Mouse (Mus musculus) Patski (cell line): ENCODE measurements around the gene Dpep2nb. TPM values are rescaled to one million over a fixed set of nuclear protein-coding genes. Genes with fewer than 3 reads are reported as not detected.
A peak's percentile ranks its signal among the peaks of the same experiment; 100 is the strongest.
"Not testable (repeated sequence)": the region's sequence is repeated elsewhere in the genome, so short reads cannot be mapped to it uniquely, and the experiment has no call there.

Experiments used
- ATAC-seq: fragments of 100-300 bp; one replicate; pipeline ENCODE4 v1.8.0; 2021
- CTCF ChIA-PET: fragments of 350-600 bp; sonication (Branson Sonifier 250); formaldehyde crosslinking; loops from one replicate; lab custom pipeline; 2022; ENCODE audit warnings: inconsistent platforms; lab: Charles Lee
- POLR2A ChIA-PET: fragments of 350-600 bp; sonication (Branson Sonifier 250); formaldehyde crosslinking; loops from one replicate; lab custom pipeline; 2022; ENCODE audit warnings: antibody characterized with exemption, inconsistent platforms; lab: Charles Lee
- DNase-seq: peaks from one replicate; pipeline ENCODE4 v3.0.0-alpha.2; 2011; ENCODE audit warnings: low read depth, low spot score
- H3K27me3 ChIP-seq: fragments of 371-371 bp; one replicate; pipeline ENCODE4 v1.5.1; 2021
- CTCF ChIP-seq: fragments of 100-300 bp; IDR thresholded peaks from one replicate; pipeline ENCODE4 v1.5.1; 2021
- in situ Hi-C: fragments of 300-500 bp; cut with MboI; formaldehyde crosslinking; loops from 3 replicates; pipeline ENCODE4 v1.11.1; 2018; ENCODE audit warnings: low pct_unique_long_range_greater_than_20kb, mixed read lengths
- polyA plus RNA-seq: library from polyadenylated mRNA; unstranded; gene quantifications from one replicate; pipeline ENCODE4 v1.2.3, GENCODE M21; 2021

Gene Dpep2nb
- polyA plus RNA-seq, 1 experiment from 2014 or later = 0.14 TPM

DNA sequence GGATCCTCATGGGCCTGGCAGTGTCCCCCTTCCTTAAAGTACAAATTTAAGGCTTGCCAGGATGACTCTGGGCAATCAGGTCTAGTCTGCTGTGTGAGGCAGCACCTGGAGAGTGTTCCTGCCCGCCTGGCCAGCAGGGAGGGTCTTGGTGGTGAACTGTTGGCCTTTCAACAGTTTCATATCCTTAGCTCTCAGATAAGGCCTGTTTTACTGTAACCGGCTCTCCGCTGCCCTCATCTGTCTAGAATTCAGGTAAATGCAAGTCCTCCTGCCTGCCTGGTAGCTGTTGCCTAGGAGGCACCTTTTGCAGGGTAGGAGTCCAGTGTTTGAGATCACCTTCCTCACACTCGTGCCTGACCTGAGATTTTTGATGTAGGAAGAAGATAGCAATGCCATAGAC lies 34.4 kb upstream of the Dpep2nb start:
- CTCF ChIA-PET = no interaction called here
- in situ Hi-C loops = no loop called here
- DNase-seq (no peak), ATAC-seq (no peak)
- POLR2A ChIA-PET = no interaction called here
- TF ChIP-seq CTCF = no peak
- no peaks in the 10 kb centered on the region for H3K27me3 ChIP-seq

DNA sequence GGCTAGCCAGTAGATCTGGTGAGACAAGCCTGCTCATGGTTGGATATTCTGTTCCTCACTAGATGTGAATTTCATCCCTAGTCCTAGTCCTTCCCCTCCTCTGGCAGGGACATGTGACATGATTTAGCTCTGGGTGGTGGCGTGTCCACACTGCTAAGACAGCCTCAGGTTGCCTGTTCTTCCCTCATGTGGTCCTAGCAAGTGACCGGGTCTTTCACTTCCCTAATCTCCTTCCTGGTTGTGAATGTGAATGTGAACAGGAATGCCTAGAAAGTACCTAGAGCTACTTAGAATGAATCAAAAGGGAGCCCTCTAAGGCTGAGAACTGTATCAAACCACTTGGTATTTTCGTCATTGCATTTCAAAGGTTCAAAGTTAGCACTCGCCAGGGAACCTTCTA lies 33.8 kb upstream of the Dpep2nb start:
- ChIA-PET POLR2A (no interaction called here), CTCF (no interaction called here)
- H3K27me3 ChIP-seq = no peaks in the 10 kb centered on the region
- no peak for TF ChIP-seq CTCF
- DNase-seq (no peak), ATAC-seq (no peak)
- in situ Hi-C loops = no loop called here

- ATAC-seq (no peak), DNase-seq (no peak)
- no peak for TF ChIP-seq CTCF
- POLR2A ChIA-PET = no interaction called here
- in situ Hi-C loops = no loop called here
- H3K27me3 ChIP-seq = no peaks in the 10 kb centered on the region
- CTCF ChIA-PET = interaction anchor here (0.8 kb wide), 1 partner anchor 28 kb away, joined by 3 read pairs; no protein-coding TSS in a partner anchor
These were observed 32.9 kb upstream of the Dpep2nb start for GRCm38 (mm10) chr8:106038721-106039120.

- in situ Hi-C loops = no loop called here
- POLR2A ChIA-PET = no interaction called here
- DNase-seq = no peak
These were observed 16.7 kb upstream of the Dpep2nb start for GRCm38 (mm10) chr8:106022483-106022882.

DNA sequence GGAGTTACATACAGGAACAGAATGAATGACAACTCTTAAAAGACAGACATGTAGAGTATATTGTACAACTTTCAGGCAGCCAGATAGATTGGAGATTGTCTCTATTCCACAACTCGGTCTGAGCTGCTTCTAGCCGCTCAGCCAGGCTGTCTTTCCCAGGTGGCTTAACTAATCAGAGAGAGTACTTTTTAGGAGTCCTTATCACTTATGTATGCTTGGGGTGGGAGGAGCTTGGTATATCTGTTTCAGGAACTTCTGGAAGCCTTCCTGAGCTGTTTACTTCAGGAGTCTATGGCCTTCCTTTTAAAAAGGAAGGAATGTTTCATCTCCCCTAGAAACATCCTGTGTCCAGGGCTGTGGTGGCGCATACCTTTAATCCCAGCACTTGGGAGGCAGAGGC lies 12.3 kb upstream of the Dpep2nb start:
- CTCF ChIA-PET = no interaction called here

More at GRCm38 (mm10) chr8:106022483-106022882, 16.7 kb upstream of the Dpep2nb start:
- H3K27me3 ChIP-seq = no peaks in the 10 kb centered on the region
- CTCF ChIA-PET = interaction anchor here (0.6 to 1.7 kb wide), 12 partner anchors 12 to 252 kb away, joined by 3 to 6 read pairs (median 4); partner anchors contain the start of genes Dus2 and Nutf2
- ATAC-seq = no peak
- peak; percentile 96 for TF ChIP-seq CTCF

DNA sequence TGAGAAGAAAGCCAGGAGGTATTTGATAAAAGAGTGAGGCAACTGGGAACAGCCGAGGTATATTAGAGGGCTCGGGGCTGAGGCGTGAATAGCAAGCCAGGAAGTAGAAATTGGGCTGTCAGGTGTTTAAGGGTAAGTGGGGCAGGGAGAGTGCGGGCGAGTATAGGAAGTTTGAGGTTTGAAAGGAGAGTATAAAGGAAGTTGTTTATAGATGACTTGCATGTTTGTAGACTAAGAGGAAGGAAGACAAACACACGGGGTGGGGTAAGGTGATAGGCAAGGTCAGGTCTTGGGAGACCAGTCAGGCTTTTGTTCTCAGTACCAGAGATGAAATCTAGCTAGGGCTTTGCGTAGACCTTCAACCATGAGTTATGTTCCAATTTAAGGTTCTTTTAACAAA lies 11.4 kb upstream of the Dpep2nb start:
- ATAC-seq (no peak), DNase-seq (no peak)
- POLR2A ChIA-PET = no interaction called here
- in situ Hi-C loops = no loop called here
- CTCF ChIA-PET = no interaction called here
- no peak for TF ChIP-seq CTCF
- H3K27me3 ChIP-seq = no peaks in the 10 kb centered on the region

More for the DNA sequence above, 12.3 kb upstream of the Dpep2nb start:
- POLR2A ChIA-PET = no interaction called here
- no peak for ATAC-seq
- no peak for DNase-seq
- in situ Hi-C loops = no loop called here
- no peaks in the 10 kb centered on the region for H3K27me3 ChIP-seq
- no peak for TF ChIP-seq CTCF

GRCm38 (mm10) chr8:106016284-106016683 lies 10.5 kb upstream of the Dpep2nb start:
- TF ChIP-seq CTCF = no peak
- DNase-seq = no peak
- CTCF ChIA-PET = no interaction called here
- no peaks in the 10 kb centered on the region for H3K27me3 ChIP-seq
- ATAC-seq = no peak
- POLR2A ChIA-PET = no interaction called here
- in situ Hi-C loops = no loop called here

DNA sequence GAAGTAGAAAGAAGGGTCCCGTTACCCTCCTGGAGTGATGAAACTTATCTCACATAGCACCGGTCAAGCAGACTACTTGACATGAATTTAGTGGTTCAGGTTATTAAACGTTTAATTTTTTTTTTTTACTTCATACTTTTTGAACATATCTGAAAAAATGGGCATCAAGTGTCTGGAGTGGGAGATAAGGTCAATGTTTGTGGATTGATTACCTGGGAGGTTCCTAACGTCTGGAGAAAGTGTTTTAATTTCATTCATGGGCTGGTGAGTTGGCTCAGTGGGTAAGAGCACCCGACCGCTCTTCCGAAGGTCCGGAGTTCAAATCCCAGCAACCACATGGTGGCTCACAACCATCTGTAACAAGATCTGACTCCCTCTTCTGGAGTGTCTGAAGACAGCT lies 6.4 kb upstream of the Dpep2nb start:
- peak; percentile 13 for TF ChIP-seq CTCF
- ChIA-PET CTCF (interaction anchor here (0.9 kb wide), 1 partner anchor 9 kb away, joined by 3 read pairs; no protein-coding TSS in a partner anchor), POLR2A (interaction anchor here (0.8 kb wide), 1 partner anchor 168 kb away, joined by 3 read pairs; no protein-coding TSS in a partner anchor)
- in situ Hi-C loops, DNase-seq, ATAC-seq, H3K27me3 ChIP-seq: not testable (repeated sequence)

- ChIA-PET POLR2A (no interaction called here), CTCF (no interaction called here)
- no peak for DNase-seq
These were observed 5.8 kb upstream of the Dpep2nb start, which contains the start of gene Ddx28 for GRCm38 (mm10) chr8:106011643-106011986. TSS of gene Ddx28 (minus strand) at chr8:106011882.

DNA sequence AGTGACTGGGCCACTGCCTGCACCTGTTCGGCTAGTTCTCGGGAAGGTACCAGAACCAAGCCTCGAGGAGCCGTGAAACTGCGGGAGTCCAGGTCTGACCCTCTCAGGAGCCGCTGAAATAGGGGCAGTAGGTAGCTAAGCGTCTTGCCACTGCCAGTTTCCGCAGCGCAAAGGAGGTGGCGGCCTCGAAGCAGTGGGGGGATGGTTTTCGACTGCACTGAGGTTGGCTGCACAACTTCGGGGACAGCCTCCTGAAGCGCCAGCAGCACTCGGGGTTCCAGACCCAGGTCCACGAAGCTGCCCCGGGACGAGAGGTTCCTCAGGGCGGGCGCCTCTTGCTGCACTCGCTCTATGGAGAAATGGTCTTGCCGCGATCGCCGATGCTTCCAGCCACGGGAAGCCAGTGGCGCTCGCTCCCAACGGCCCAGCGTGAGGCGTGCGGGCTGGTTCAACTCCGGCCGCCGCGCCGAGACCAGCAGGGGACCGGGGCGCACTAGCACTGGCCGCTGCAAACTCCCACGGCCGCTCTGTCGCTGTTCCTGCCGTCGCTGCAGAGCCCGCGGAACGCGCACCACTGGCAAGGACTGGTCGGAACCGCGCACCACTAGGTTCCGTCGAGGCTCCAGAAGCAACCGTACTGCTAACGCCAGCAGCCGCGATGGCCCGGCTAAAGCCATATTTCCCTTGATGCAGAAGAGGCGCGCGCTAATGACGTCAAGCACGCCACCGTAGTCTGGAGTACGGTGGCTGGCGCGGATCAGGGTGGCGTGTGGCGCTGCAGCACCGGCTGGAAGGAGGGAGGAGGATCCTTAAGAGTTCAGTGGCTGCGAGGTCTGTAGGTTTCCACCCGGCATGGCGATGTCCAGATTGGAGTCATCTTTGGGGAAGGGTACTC lies 5.2 kb upstream of the Dpep2nb start:
- no peak for TF ChIP-seq CTCF
- CTCF ChIA-PET = interaction anchor here (1.0 to 1.5 kb wide), 4 partner anchors 9 to 28 kb away, joined by 3 to 4 read pairs (median 3); partner anchors contain the start of gene Dus2
- in situ Hi-C loops = no loop called here
- H3K27me3 ChIP-seq = no peaks in the 10 kb centered on the region
- ATAC-seq = peak; percentile 88
- peak; percentile 51 for DNase-seq
- POLR2A ChIA-PET = interaction anchor here (0.6 to 0.8 kb wide), 2 partner anchors 9 to 310 kb away, joined by 3 to 4 read pairs; no protein-coding TSS in a partner anchor

More at GRCm38 (mm10) chr8:106011643-106011986, 5.8 kb upstream of the Dpep2nb start, which contains the start of gene Ddx28:
- no peak for ATAC-seq
- in situ Hi-C loops = no loop called here
- no peaks in the 10 kb centered on the region for H3K27me3 ChIP-seq
- TF ChIP-seq CTCF = no peak

- CTCF ChIA-PET = interaction anchor here (2.2 kb wide), 1 partner anchor 17 kb away, joined by 7 read pairs; the partner anchor contains the start of gene Dus2
- DNase-seq, in situ Hi-C loops, ATAC-seq, H3K27me3 ChIP-seq: not testable (repeated sequence)
- POLR2A ChIA-PET = interaction anchor here (1.1 kb wide), 1 partner anchor 44 kb away, joined by 3 read pairs; no protein-coding TSS in a partner anchor
- peak; percentile 44 for TF ChIP-seq CTCF
These were observed 2.1 kb upstream of the Dpep2nb start for GRCm38 (mm10) chr8:106007891-106008290.
